Mouse (Mus musculus) embryonic stem cell, embryonic (primary cell): ENCODE results near the gene Flvcr2.

Experiments used
- CTCF ChIA-PET, 4 experiments: fragments of 300-600 bp in 2 of 4; fragments of 350-600 bp in 2 of 4; sonication (Branson Sonifier 250); formaldehyde crosslinking; loops; one replicate each; lab custom pipeline; 2022; ENCODE audit warnings: inconsistent platforms in 2 of 4; lab: Charles Lee
- POLR2A ChIA-PET, 4 experiments: fragments of 300-600 bp in 2 of 4; fragments of 350-600 bp in 2 of 4; sonication (Branson Sonifier 250); formaldehyde crosslinking; loops; one replicate each; lab custom pipeline; 2022; ENCODE audit warnings: antibody characterized with exemption in 4 of 4, inconsistent platforms in 1 of 4; lab: Charles Lee

Gene Flvcr2

DNA sequence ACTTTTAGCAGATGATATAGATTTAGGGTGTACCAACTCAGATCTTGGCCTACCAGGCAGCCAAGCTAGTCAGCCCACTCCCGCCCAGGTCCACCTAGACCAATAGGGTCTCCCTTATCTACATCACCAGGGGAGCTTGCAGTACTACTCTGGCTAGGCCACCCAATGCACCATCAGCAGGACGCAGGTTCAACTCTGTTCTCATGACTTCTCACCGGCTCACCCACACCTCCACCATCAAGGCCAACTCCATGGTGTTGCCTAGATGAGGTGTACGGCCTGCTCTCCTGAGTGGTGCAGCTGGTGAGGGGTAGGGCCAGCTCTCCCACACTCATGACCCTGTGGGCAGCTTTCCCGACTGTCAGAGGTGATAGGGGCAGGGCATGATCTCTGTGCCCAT is 32.2 kb upstream of the Flvcr2 start:
- CTCF ChIA-PET, result interaction anchor here in 2 of 4 experiments (0.6 to 1.0 kb wide), 2 partner anchors 15 to 34 kb away, joined by 3 to 5 read pairs; no protein-coding TSS in a partner anchor
- POLR2A ChIA-PET, result no interaction called here

DNA sequence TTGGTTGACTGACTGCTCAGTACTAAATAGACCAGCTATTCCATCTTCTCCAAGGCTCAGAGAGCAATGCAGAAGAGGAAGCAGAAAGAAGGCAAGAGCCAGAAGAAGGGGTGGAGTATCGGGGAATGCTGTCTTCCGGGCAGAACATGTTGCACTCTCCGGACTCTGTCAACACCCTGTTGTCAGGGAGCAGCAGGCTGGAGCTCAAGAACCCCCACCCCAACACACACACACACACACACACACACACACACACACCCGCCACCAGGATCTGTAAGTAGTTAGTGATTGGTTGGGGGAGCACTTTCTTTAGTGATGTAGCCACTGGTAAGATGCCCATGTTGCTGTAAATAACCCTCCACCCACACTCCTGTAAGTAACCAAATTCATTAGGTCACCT is 21.0 kb upstream of the Flvcr2 start:
- ChIA-PET CTCF (interaction anchor here in 2 of 4 experiments (0.7 kb wide), 2 partner anchors 144 to 211 kb away, joined by 3 read pairs; no protein-coding TSS in a partner anchor), POLR2A (interaction anchor here in 1 of 4 experiments (0.5 to 1.4 kb wide), 3 partner anchors 20 to 41 kb away, joined by 3 to 4 read pairs (median 4); no protein-coding TSS in a partner anchor)

DNA sequence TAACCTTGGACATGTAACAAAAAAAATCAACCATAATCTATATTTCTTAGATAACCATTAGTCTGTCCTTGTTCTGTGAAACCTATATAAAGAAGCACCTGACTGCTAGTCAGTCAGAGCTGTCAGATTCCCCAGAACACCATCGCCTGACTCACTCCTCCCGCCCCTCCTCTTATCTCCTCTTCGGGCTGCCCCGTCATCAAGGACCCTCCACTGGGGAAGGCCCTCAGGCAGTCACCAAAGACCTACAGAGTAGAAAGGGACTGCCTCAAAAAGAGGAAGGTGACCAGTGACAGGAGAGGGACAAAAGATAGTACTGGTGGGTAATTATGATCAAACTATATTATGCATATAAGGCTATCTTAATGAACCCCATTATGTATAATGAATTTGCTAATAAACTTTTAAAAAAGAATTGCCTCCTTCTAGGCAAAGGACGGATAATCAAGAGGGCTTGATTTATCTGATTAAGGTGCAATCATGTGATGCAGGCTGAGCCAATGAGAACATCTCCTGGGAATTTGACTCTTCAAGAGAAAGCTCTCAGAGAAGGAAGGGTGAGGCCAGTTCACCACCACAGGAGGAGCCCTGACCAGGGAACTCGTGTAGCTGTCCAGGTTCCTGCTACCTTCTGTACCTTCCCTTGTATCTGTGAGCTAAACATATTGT is 19.5 kb upstream of the Flvcr2 start:
- POLR2A ChIA-PET, result no interaction called here
- CTCF ChIA-PET, result interaction anchor here in 2 of 4 experiments (0.6 to 1.4 kb wide), 3 partner anchors 92 to 352 kb away, joined by 3 to 4 read pairs (median 4); partner anchors contain the start of gene Tgfb3 (in 1 of the 2)

DNA sequence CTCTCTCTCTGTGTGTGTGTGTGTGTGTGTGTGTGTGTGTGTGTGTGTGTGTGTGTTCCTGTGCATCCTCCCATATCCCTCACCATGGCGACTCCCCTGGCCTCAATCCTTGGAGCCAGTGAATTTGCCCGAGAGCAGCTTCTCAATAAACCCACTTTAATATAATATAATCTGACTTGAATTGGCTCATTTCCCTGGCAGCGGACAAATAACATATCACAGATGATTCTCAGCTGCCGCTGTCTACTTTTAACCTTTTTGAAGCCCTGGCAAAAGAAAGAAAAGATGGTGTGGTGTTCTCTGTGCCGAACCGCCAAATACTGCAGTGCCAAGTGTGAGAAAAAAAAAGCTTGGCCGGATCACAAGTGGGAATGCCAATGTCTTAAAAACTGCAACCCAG is 18.2 kb upstream of the Flvcr2 start:
- POLR2A ChIA-PET, result interaction anchor here in 2 of 4 experiments (0.7 to 1.6 kb wide), 3 partner anchors 56 to 1443 kb away, joined by 3 to 4 read pairs (median 3); partner anchors contain the start of gene Ptgr2 (in 1 of the 2)
- CTCF ChIA-PET, result interaction anchor here (0.6 to 2.7 kb wide), 9 partner anchors 16 to 232 kb away, joined by 3 to 13 read pairs (median 5); partner anchors contain the start of gene Batf (in 1 of the 4)

DNA sequence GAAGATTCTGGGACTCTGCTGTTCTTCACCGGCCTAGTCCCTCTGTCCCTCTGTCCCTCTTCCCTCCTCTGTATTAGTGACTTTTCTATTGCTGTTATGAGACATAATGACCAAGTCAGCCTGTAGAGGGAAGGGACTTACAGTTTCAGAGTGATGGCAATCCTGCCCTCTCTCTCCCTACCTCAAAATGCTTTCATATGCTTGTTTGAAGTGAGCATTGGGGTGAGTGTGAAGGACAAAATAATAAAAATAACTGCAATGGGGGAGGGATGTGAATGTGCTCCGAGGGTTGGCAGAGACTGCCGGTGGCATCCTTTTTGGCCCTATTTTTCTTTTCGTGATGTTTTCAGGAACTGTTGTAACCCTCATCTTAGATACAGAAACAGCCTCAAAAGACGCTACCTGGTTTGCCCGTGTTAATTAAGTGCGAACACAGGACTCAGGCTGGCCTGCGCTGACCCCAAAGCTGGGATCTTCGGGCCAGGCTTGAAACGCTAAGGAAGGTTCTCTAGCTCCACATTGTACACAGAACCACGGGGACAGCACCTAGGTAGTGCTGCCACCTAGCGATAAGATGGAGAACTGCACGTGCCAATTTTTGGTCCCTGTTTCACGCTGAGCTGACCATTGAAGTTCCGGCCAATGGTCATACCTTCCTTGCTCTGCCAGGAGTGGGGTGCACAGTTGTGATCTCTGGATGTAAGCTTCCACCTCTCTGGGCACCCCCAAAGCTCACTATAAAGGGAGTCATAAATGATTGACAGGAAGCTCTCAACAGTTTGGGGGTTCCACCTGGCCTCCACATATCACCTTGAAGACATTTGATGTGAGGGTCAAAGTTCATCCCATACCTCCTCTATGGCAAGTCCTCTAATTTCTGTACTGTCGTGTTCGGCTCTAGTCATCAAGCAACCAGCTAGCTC is 17.1 kb upstream of the Flvcr2 start:
- ChIA-PET CTCF (interaction anchor here (0.5 to 2.7 kb wide), 112 partner anchors 8 to 597 kb away, joined by 3 to 22 read pairs (median 4); partner anchors contain the start of genes Batf (in 3 of the 4), Flvcr2 (in 3 of the 4) and Tgfb3 (in 1 of the 4)), POLR2A (interaction anchor here in 3 of 4 experiments (0.5 to 1.7 kb wide), 17 partner anchors 9 to 310 kb away, joined by 3 to 5 read pairs (median 3); partner anchors contain the start of genes Batf (in 1 of the 3), Erg28 (in 1 of the 3) and Ttll5 (in 1 of the 3))

DNA sequence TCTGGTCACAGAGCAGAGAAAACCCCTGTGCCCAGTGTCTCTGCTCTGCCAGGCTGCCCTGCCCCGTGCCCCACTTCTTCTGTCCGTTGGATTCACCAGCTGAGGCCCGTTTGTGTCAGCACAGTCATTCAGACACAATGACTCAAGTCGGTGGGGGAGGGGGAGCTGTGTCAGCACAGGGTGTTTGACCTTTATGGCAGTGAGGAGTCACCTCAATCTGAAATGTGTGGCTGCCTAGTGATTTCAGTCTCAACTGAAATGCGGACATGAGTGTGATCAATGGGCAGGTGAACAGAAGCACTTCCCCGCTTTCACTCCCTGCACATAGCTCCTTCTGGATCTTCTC is 16.4 kb upstream of the Flvcr2 start:
- POLR2A ChIA-PET, result interaction anchor here (0.6 to 1.7 kb wide), 14 partner anchors 9 to 373 kb away, joined by 3 to 5 read pairs (median 3); partner anchors contain the start of genes Batf (in 1 of the 4), Erg28 (in 1 of the 4) and Ttll5 (in 1 of the 4)
- CTCF ChIA-PET, result interaction anchor here (0.5 to 2.7 kb wide), 98 partner anchors 8 to 598 kb away, joined by 3 to 22 read pairs (median 4); partner anchors contain the start of genes Batf (in 3 of the 4), Flvcr2 (in 3 of the 4) and Tgfb3 (in 1 of the 4)

DNA sequence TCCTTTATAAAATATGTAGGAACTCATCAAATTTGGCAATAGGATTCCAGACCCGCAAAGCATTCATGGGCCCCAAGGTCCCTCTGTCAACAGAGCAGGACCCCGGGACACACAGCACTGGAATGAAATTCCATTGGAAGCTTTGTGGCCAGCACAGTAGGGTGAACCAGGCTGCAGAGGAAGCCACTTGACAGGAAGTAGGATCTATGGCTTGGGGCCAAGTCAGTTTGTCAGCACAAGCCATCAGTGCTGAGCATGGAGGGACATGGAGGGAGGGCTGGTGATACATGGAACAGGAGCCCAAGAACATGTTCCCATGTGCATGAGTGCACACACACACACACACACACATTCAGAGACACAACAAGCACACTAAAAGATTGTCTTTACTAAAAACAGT is 10.1 kb upstream of the Flvcr2 start:
- CTCF ChIA-PET, result no interaction called here
- POLR2A ChIA-PET, result no interaction called here

DNA sequence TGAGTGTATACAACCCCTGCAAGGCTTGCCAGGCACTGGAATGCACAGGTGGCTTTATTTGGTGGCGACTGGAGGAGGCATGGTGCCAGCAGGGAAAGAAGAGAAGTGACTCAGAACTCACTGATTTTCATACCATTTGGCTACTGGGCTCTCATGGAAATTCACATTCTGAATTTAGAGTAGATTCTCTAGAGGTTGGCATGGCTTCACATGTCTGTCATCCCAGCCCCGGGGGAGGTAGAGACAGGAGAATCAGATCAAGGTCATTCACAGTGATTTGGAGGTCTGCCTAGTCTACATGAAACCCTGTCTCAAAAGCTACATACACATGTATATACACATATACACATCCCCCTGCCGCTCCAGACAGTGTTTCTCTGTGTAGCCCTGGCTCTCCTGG is 9.4 kb upstream of the Flvcr2 start:
- ChIA-PET CTCF (no interaction called here), POLR2A (interaction anchor here in 2 of 4 experiments (0.6 to 1.2 kb wide), 2 partner anchors 10 to 133 kb away, joined by 3 read pairs; partner anchors contain the start of gene Flvcr2 (in 1 of the 2))

DNA sequence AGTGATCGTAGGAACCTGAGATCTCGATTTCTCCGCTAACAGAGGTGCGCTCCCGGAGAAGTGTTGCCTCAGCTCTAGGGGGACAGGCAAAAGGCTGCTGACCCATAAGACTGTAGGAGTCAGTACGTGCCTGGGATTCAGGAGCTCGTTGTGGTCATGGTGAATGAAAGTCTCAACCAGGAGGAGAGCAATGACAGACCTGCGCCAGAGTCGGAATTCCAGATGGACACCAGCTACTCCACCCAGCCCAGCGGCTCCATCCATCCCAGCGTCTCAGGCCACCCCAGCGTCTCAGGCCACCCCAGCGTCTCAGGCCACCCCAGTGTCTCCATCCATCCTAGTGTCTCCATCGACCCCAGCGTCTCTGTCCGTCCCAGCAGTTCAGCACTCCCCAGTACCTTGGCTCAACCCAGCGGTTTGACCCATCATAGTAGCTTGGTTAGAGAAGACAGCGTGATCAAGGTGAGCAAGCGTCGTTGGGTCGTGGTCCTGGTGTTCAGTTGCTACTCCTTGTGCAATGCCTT is 419 bp downstream of the Flvcr2 start:
- CTCF ChIA-PET, result interaction anchor here in 3 of 4 experiments (0.5 to 2.1 kb wide), 14 partner anchors 8 to 293 kb away, joined by 3 to 10 read pairs (median 5); partner anchors contain the start of genes Erg28 (in 1 of the 3) and Ttll5 (in 1 of the 3)
- POLR2A ChIA-PET, result interaction anchor here (0.6 to 2.6 kb wide), 43 partner anchors 9 to 725 kb away, joined by 3 to 15 read pairs (median 4); partner anchors contain the start of genes Erg28 (in 1 of the 4), Gpatch2l (in 1 of the 4), Nek9 (in 1 of the 4) and Ttll5 (in 1 of the 4)

DNA sequence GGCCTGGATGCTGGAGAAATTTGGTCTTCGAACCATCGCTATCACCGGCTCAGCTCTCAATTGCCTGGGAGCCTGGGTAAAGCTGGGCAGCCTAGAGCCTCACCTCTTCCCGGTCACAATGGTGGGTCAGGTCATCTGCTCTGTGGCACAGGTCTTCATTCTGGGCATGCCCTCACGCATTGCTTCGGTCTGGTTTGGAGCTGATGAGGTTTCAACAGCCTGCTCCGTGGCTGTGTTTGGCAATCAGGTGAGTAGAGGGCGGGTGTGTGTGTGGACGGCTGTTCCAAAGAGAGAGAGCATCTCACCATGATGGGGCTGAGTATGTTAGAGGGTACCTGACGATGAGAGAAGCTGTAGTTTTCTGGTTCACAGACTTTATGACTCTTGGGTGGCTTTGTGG is 1.0 kb downstream of the Flvcr2 start:
- POLR2A ChIA-PET, result interaction anchor here in 3 of 4 experiments (0.5 to 2.6 kb wide), 19 partner anchors 8 to 722 kb away, joined by 3 to 15 read pairs (median 5); partner anchors contain the start of genes Erg28 (in 2 of the 3) and Ttll5 (in 2 of the 3)
- CTCF ChIA-PET, result interaction anchor here in 3 of 4 experiments (0.6 to 2.1 kb wide), 5 partner anchors 17 to 400 kb away, joined by 3 to 9 read pairs (median 4); no protein-coding TSS in a partner anchor

DNA sequence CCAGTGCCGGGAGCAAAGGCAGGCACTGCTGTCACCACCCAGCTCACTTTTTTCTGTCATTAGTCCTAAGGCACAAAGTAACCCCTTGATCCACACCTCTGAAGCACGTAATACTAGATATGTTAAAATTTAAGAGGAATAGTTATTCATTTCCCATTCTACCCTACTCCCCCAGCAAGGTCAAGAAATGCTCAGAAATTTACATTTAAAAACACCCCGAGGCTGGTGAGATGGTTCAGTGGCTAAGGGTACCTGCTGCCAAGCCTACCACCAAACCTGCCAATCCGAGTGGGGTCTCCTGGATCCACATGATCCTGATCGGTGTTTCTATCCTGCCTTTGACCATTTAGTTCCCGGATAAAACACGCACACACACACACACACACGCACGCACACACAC is 3.5 kb downstream of the Flvcr2 start:
- CTCF ChIA-PET, result interaction anchor here in 1 of 4 experiments (0.6 to 0.9 kb wide), 3 partner anchors 20 to 231 kb away, joined by 3 to 4 read pairs (median 3); no protein-coding TSS in a partner anchor
- POLR2A ChIA-PET, result interaction anchor here in 2 of 4 experiments (0.6 to 0.9 kb wide), 2 partner anchors 12 to 227 kb away, joined by 3 read pairs; no protein-coding TSS in a partner anchor

DNA sequence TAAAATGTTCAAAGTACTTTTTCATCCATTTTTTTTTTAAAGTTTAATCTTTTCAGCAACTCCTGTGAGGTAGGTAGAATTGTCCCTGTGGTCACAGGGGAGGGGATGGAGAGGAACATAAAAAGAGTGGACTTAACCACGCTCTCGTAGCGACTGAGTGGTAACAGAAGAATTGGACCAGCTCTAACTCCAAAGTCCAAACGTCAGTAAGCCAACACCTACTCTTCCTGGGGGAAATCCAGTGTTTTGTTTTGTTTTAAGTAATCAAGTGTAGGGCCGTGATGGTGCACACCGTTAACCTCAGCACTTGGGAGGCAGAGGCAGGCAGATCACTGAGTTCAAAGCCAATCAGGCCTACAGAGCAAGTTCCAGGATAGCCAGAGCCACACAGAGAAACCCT is 5.8 kb downstream of the Flvcr2 start:
- POLR2A ChIA-PET, result interaction anchor here in 2 of 4 experiments (0.9 to 1.4 kb wide), 3 partner anchors 20 to 34 kb away, joined by 3 to 4 read pairs (median 4); no protein-coding TSS in a partner anchor
- CTCF ChIA-PET, result interaction anchor here in 1 of 4 experiments (0.5 to 0.7 kb wide), 3 partner anchors 69 to 260 kb away, joined by 3 to 5 read pairs (median 4); no protein-coding TSS in a partner anchor

DNA sequence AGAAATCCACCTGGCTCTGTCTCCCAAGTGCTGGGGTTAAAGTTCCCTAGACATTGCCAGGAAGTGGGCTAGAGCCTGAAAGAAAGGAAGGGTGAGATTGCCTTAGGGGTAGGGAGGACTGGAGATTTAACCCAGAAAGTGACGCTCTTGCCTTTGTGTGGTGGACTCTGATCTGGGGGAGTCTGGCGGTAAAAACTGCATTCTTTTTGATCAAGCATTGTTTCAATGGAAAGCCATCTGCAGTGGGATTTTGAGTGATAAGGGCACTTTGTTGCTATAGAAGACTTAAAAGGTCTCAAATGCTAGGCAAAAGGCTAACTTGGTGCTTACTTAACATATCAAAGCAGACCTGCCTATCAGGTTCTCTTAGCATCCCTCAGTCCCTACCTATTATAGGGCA is 6.9 kb downstream of the Flvcr2 start:
- POLR2A ChIA-PET, result interaction anchor here in 3 of 4 experiments (0.6 to 1.9 kb wide), 13 partner anchors 10 to 755 kb away, joined by 3 to 16 read pairs (median 4); no protein-coding TSS in a partner anchor
- CTCF ChIA-PET, result interaction anchor here in 2 of 4 experiments (0.7 to 0.8 kb wide), 2 partner anchors 69 kb away, joined by 3 to 6 read pairs; no protein-coding TSS in a partner anchor

DNA sequence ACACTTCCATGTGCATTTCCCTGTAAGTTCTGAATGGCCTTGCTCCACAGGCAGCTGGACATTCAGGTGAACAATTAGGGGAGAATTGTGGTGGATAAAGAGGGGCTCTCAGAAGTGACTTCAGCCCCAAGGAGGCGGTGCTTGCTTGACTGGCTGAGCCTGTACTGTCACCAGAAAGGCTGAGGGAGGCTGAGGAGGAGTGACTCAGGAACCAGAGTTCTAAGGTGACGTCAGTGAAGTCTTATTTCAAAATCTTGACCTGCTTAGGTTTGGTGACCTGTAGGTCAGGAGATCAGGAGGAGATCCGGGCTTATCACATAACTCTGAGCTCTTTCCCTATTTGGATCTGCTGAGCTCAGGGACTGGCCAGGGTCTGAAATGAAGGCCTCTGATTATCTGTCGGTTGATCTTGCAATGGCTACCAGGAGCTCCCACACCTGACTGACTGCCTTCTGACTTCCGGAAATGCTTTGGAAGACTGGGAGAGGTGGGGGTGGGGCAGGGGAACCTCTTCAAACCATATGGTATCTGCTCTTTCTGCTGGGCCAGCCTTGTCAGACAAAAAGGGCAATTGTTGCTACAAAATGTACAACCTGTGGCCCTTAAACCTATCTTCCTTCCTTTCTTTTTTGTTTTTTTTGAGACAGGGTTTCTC is 8.4 kb downstream of the Flvcr2 start:
- POLR2A ChIA-PET, result interaction anchor here (0.5 to 3.4 kb wide), 24 partner anchors 8 to 1401 kb away, joined by 3 to 15 read pairs (median 4); partner anchors contain the start of genes Flvcr2 (in 2 of the 4), Erg28 (in 1 of the 4), Fos (in 1 of the 4) and Ttll5 (in 1 of the 4)

DNA sequence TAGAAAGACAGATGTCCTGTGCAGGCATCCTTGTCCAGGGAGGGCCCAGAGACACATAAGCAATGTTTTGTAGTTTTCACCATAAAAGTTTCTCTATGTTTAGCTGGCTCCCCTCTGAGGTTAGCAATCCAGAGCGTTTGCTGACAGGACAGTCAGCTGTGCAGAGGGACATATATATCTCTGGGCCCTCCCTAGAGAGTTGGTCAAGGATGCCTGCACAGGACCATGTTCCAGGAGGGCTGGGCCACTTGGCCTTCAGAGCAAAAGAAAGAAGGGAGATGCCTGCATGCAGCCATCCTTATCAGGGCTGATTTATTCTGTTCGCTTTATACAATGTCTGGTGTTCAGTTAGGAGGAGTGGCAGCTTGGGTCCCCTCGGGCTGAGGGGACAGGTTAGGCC is 10.1 kb downstream of the Flvcr2 start:
- POLR2A ChIA-PET, result interaction anchor here in 3 of 4 experiments (0.5 to 3.4 kb wide), 5 partner anchors 8 to 419 kb away, joined by 3 to 15 read pairs (median 3); partner anchors contain the start of gene Flvcr2 (in 2 of the 3)
- CTCF ChIA-PET, result interaction anchor here in 2 of 4 experiments (0.6 to 2.1 kb wide), 2 partner anchors 27 to 410 kb away, joined by 4 to 7 read pairs; no protein-coding TSS in a partner anchor

More for the DNA sequence above, 8.4 kb downstream of the Flvcr2 start:
- CTCF ChIA-PET, result interaction anchor here (0.6 to 2.1 kb wide), 6 partner anchors 8 to 1543 kb away, joined by 3 to 7 read pairs (median 3); partner anchors contain the start of gene Flvcr2 (in 1 of the 4)

DNA sequence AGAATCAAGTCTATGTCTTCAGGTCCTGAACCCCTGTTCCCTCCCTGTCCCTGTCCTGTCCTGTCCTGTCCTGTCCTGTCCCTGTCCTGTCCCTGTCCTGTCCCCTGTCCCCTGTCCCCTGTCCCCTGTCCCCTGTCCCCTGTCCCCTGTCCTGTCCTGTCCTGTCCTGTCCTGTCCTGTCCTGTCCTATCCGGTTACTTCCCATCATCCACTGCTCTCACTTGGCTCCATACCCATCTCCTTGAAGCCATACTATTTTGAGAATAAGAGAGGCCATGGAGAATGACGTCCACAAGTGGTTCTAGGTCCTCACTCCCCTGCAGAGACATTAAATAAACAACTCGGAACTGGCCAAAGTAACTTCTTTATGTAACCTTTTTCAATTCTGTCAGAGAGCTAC is 10.7 kb downstream of the Flvcr2 start:
- POLR2A ChIA-PET, result interaction anchor here in 3 of 4 experiments (0.8 to 3.4 kb wide), 3 partner anchors 9 to 11 kb away, joined by 3 to 15 read pairs (median 13); partner anchors contain the start of gene Flvcr2 (in 2 of the 3)
- CTCF ChIA-PET, result no interaction called here
